Mouse (Mus musculus): ENCODE results near the gene Ern1.

DNA sequence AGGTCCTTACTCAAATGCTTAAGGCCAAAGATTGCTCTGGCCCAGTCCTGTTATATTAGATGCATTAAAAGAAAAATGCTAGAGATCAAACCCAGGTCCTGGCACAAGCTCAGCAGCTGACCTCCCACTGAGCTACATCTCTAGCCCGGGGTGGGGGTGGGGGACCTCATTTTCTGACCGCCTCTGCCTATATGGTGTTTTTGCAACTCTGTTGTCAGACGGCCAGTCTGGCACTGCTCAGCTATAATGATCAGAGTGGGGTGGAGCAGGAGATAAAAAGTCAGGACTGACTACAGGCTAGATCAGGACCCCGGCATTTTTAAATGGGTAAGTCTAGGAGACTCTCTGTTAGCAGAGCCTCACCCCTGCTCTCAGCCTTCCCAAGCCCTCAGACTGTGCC, 30.7 kb upstream of the Ern1 start:
- no peak for TF ChIP-seq CTCF (IDR thresholded peaks at IDR 0.05; ENCODE audit: low read depth, low read length)
- no peak for TF ChIP-seq POLR2A (IDR thresholded peaks at IDR 0.05; ENCODE audit: extremely low read depth, insufficient read depth, low read length)

Data from liver, adult 2 months (tissue).